Mouse (Mus musculus) heart, postnatal 4 days (tissue): Measurements from ENCODE around the gene Mast1. TPM values are rescaled to one million over a fixed set of nuclear protein-coding genes. Genes with fewer than 3 reads are reported as not detected.

Source experiments
- DNase-seq: peaks from one replicate; pipeline ENCODE4 v3.0.0; 2021
- microRNA-seq, 2 experiments: library from miRNA; unstranded; fragments of <30 nt; microRNA quantifications; one replicate each; pipeline ENCODE4 v1.2.0; 2021 to 2022
- total RNA-seq, 2 experiments: library from RNA; stranded (reverse); gene quantifications; 2 replicates each; pipeline ENCODE4 v1.2.3; 2021

Mast1 gene
- total RNA-seq, 2 experiments from 2014 or later, result 0.09 to 0.24 TPM

GRCm38 (mm10) chr8:84871376-84872308 is 65.5 kb downstream of the Mast1 start, which contains the start of gene Syce2:
Syce2 (plus strand) TSS chr8:84872111.
- DNase-seq, result peak; percentile 86

Small RNAs within 50 kb of the gene (microRNA-seq; reads per million reads assigned to microRNA genes)
- 0 reads per million in 2 experiments for gene Gm24197
- 3.5 to 7.6 reads per million in 2 experiments for gene Mir7069

Other genes starting within 250 kb of the Mast1 start
- 10 to 100 TPM; 65.0 to 68.7 TPM for gene Nacc1, start 249.5 kb downstream of the Mast1 start, total RNA-seq
- 10 to 100 TPM in 1 of 2 experiments, 1 to 10 TPM in 1; 9.6 to 10.6 TPM for gene Lyl1, start 235.9 kb downstream of the Mast1 start, total RNA-seq
- 1 to 10 TPM; 1.1 to 1.3 TPM for gene G430095P16Rik, start 214.4 kb downstream of the Mast1 start, total RNA-seq
- 100 to 1,000 TPM; 189 to 211 TPM for gene Nfix, start 137.0 kb downstream of the Mast1 start, total RNA-seq
- 1 to 10 TPM; 3.4 to 3.6 TPM for gene Dand5, start 114.5 kb downstream of the Mast1 start, total RNA-seq
- 10 to 100 TPM; 24.2 to 26.2 TPM for gene Gadd45gip1, start 105.8 kb downstream of the Mast1 start, total RNA-seq
- 10 to 100 TPM; 90.9 to 91.8 TPM for gene Rad23a, start 96.7 kb downstream of the Mast1 start, total RNA-seq
- gene Calr, start 90.4 kb downstream of the Mast1 start, total RNA-seq, result 100 to 1,000 TPM; 320 to 358 TPM
- gene Farsa, start 80.4 kb downstream of the Mast1 start, total RNA-seq, result 10 to 100 TPM; 36.3 to 37.0 TPM
- 10 to 100 TPM; 10.5 to 12.7 TPM for gene Syce2, start 65.2 kb downstream of the Mast1 start, total RNA-seq
- 10 to 100 TPM; 29.7 to 33.0 TPM for gene Gcdh, start 43.4 kb downstream of the Mast1 start, total RNA-seq
- under 1 TPM in 1 of 2 experiments, not detected in 1; 0.23 TPM for gene Klf1, start 35.4 kb downstream of the Mast1 start, total RNA-seq
- 1 to 10 TPM; 6.0 to 7.1 TPM for gene Dnase2a, start 28.8 kb downstream of the Mast1 start, total RNA-seq
- not detected for gene Rtbdn, start 9.6 kb upstream of the Mast1 start, total RNA-seq
- gene Gm49661, start 32.1 kb upstream of the Mast1 start, total RNA-seq, result 1 to 10 TPM in 1 of 2 experiments, not detected in 1; 1.5 TPM
- 100 to 1,000 TPM; 678 to 716 TPM for gene Prdx2, start 32.2 kb upstream of the Mast1 start, total RNA-seq
- 10 to 100 TPM; 61.8 to 69.1 TPM for gene Rnaseh2a, start 32.4 kb upstream of the Mast1 start, total RNA-seq
- gene Junb, start 41.4 kb upstream of the Mast1 start, total RNA-seq, result 10 to 100 TPM; 12.3 to 12.4 TPM
- gene Hook2, start 53.2 kb upstream of the Mast1 start, total RNA-seq, result 1 to 10 TPM; 2.2 to 2.6 TPM
- not detected for gene Best2, start 77.2 kb upstream of the Mast1 start, total RNA-seq
- 10 to 100 TPM; 82.3 to 85.2 TPM for gene Asna1, start 87.9 kb upstream of the Mast1 start, total RNA-seq
- 100 to 1,000 TPM; 132 to 133 TPM for gene Trir, start 89.5 kb upstream of the Mast1 start, total RNA-seq
- 10 to 100 TPM; 36.4 to 41.0 TPM for gene Tnpo2, start 99.6 kb upstream of the Mast1 start, total RNA-seq
- gene Fbxw9, start 122.7 kb upstream of the Mast1 start, total RNA-seq, result 10 to 100 TPM; 14.1 to 15.1 TPM
- gene Gm5741, start 130.6 kb upstream of the Mast1 start, total RNA-seq, result not detected
- 10 to 100 TPM; 40.0 to 40.5 TPM for gene Dhps, start 134.4 kb upstream of the Mast1 start, total RNA-seq
- 10 to 100 TPM; 52.4 to 61.0 TPM for gene Wdr83os, start 143.4 kb upstream of the Mast1 start, total RNA-seq
- gene Wdr83, start 143.9 kb upstream of the Mast1 start, total RNA-seq, result 10 to 100 TPM; 22.7 to 28.9 TPM
- gene Man2b1, start 145.9 kb upstream of the Mast1 start, total RNA-seq, result 10 to 100 TPM; 26.5 to 29.9 TPM
- 1 to 10 TPM; 1.5 to 2.0 TPM for gene Zfp791, start 185.7 kb upstream of the Mast1 start, total RNA-seq
- gene Cks1brt, start 214.6 kb upstream of the Mast1 start, total RNA-seq, result not detected